Mouse (Mus musculus): ENCODE measurements around the gene Npas2. TPM values are rescaled to one million over a fixed set of nuclear protein-coding genes. Genes with fewer than 3 reads are reported as not detected.

The Npas2 gene
- polyA plus RNA-seq, 1 experiment from 2014 or later: 2.0 TPM

DNA sequence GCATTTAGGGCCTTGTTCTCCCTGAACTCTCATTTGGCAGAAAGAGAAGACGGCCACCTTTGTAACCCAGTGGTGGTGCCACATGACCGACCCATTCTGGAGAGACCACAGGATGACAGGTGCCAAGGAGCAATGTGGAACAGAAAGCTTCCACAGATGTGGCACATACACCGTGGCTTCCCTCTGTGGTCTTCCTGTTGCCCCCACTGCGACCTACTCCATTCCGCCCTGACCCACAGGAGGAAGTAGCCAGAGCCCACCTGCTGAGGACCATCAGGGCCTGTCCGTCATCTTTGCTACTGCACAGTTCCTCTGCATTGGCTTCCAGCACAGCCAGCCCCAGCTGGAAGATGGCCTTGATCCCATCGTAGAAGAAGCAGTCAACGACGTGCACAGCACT, 187.5 kb downstream of the Npas2 start:
- no peak for ATAC-seq (ENCODE audit: low read depth)
- WGBS: 84% methylated on average over 9 of the region's 9 CpGs
- H3K36me3 ChIP-seq (ENCODE audit: control insufficient read depth, insufficient read depth, low read length): no peaks in the 10 kb centered on the region; the same call in 1 of the 2 replicates

GRCm38 (mm10) chr1:39384914-39385313, 191.4 kb downstream of the Npas2 start:
- Histone ChIP-seq H3K9ac (ENCODE audit: low read length) (no peak overlapping the region), H3K27me3 (ENCODE audit: control insufficient read depth, insufficient read depth, low read depth, low read length) (no peaks in the 10 kb centered on the region), H3K4me3 (ENCODE audit: low read length) (no peak overlapping the region), H3K9me3 (ENCODE audit: control insufficient read depth, low read length) (no peaks in the 10 kb centered on the region), H3K27ac (ENCODE audit: low read length) (no peak overlapping the region), H3K4me1 (replicated peaks; ENCODE audit: control insufficient read depth, insufficient read depth, low read length) (no peaks in the 10 kb centered on the region), H3K36me3 (ENCODE audit: control insufficient read depth, insufficient read depth, low read length) (no peaks in the 10 kb centered on the region; the same call in 1 of the 2 replicates), H3K4me2 (ENCODE audit: low read depth, low read length) (no peak overlapping the region)
- 72% methylated on average over 9 of the region's 9 CpGs for WGBS
- ATAC-seq (ENCODE audit: low read depth): no peak

More for the DNA sequence above, 187.5 kb downstream of the Npas2 start:
- Histone ChIP-seq H3K4me2 (ENCODE audit: low read depth, low read length) (no peak overlapping the region), H3K27ac (ENCODE audit: low read length) (no peak overlapping the region), H3K9ac (ENCODE audit: low read length) (no peak overlapping the region), H3K4me3 (ENCODE audit: low read length) (no peak overlapping the region), H3K4me1 (replicated peaks; ENCODE audit: control insufficient read depth, insufficient read depth, low read length) (no peaks in the 10 kb centered on the region), H3K9me3 (ENCODE audit: control insufficient read depth, low read length) (no peaks in the 10 kb centered on the region), H3K27me3 (ENCODE audit: control insufficient read depth, insufficient read depth, low read depth, low read length) (no peaks in the 10 kb centered on the region)

DNA sequence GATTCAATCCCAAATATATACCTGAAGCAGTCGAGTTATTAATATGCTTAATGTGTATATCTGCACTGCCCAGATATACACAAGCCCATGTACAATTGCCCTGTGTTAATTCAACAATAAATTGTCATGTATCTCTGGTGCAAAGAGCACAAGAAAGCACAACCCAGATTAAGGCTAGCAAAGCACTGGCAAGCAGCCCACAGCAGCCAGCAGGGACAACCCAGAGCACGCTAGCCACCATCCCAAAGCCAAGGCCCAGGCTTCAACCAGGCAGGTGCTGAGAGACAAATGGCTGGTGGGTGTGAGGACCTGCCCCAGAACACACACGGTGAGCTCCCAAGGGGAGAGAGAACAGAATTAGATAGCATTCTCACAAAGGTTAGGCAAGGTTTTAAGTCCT, 192.9 kb downstream of the Npas2 start:
- Histone ChIP-seq H3K27me3 (ENCODE audit: control insufficient read depth, insufficient read depth, low read depth, low read length) (no peaks in the 10 kb centered on the region), H3K27ac (ENCODE audit: low read length) (no peak overlapping the region), H3K9me3 (ENCODE audit: control insufficient read depth, low read length) (no peaks in the 10 kb centered on the region), H3K36me3 (ENCODE audit: control insufficient read depth, insufficient read depth, low read length) (no peaks in the 10 kb centered on the region; the same call in 1 of the 2 replicates), H3K4me2 (ENCODE audit: low read depth, low read length) (no peak overlapping the region), H3K4me1 (replicated peaks; ENCODE audit: control insufficient read depth, insufficient read depth, low read length) (no peaks in the 10 kb centered on the region), H3K9ac (ENCODE audit: low read length) (no peak overlapping the region), H3K4me3 (ENCODE audit: low read length) (no peak overlapping the region)
- no peak for ATAC-seq (ENCODE audit: low read depth)
- 55% methylated on average over 3 of the region's 3 CpGs for WGBS

DNA sequence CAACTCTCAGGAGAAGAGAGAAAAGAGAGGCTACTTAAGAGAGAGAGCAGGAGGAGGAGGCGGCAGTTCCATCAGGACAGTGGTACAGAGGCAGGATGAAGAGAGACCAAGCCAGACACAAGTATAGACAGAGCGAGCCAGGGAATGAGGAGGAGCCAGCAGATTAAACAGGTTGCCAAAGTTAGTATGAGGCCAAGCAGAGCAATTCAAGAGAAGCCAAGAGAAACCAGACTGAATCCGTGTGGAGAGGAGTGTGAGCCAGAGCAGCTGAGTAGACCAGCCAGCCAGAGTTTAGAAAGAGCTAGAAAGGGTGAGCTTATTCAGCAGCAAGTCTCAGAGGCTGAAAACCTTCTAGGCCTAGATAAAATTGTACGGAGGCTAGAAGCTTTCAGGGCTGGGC, 194.0 kb downstream of the Npas2 start:
- Histone ChIP-seq H3K27me3 (ENCODE audit: control insufficient read depth, insufficient read depth, low read depth, low read length) (no peaks in the 10 kb centered on the region), H3K9me3 (ENCODE audit: control insufficient read depth, low read length) (no peaks in the 10 kb centered on the region), H3K4me3 (ENCODE audit: low read length) (no peak overlapping the region), H3K9ac (ENCODE audit: low read length) (no peak overlapping the region), H3K4me1 (replicated peaks; ENCODE audit: control insufficient read depth, insufficient read depth, low read length) (peaks cover 2% of the 10 kb centered on the region; the same call in 1 of the 2 replicates), H3K27ac (ENCODE audit: low read length) (no peak overlapping the region), H3K36me3 (ENCODE audit: control insufficient read depth, insufficient read depth, low read length) (no peaks in the 10 kb centered on the region; the same call in 1 of the 2 replicates), H3K4me2 (ENCODE audit: low read depth, low read length) (no peak overlapping the region)
- WGBS: 77% methylated on average over 4 of the region's 4 CpGs
- ATAC-seq (ENCODE audit: low read depth): no peak

- H3K9me3 ChIP-seq (ENCODE audit: control insufficient read depth, low read length): no peaks in the 10 kb centered on the region
- WGBS: 61% methylated on average over 2 of the region's 2 CpGs
- H3K4me3 ChIP-seq (ENCODE audit: low read length): no peak overlapping the region
- H3K27me3 ChIP-seq (ENCODE audit: control insufficient read depth, insufficient read depth, low read depth, low read length): no peaks in the 10 kb centered on the region
- no peak overlapping the region for H3K27ac ChIP-seq (ENCODE audit: low read length)
- H3K4me2 ChIP-seq (ENCODE audit: low read depth, low read length): no peak overlapping the region
- H3K36me3 ChIP-seq (ENCODE audit: control insufficient read depth, insufficient read depth, low read length): no peaks in the 10 kb centered on the region; the same call in 1 of the 2 replicates
- H3K9ac ChIP-seq (ENCODE audit: low read length): no peak overlapping the region
- no peak for ATAC-seq (ENCODE audit: low read depth)
- peaks cover 5% of the 10 kb centered on the region; the same call in 1 of the 2 replicates for H3K4me1 ChIP-seq (replicated peaks; ENCODE audit: control insufficient read depth, insufficient read depth, low read length)
These were observed 194.6 kb downstream of the Npas2 start for GRCm38 (mm10) chr1:39388163-39388562.

DNA sequence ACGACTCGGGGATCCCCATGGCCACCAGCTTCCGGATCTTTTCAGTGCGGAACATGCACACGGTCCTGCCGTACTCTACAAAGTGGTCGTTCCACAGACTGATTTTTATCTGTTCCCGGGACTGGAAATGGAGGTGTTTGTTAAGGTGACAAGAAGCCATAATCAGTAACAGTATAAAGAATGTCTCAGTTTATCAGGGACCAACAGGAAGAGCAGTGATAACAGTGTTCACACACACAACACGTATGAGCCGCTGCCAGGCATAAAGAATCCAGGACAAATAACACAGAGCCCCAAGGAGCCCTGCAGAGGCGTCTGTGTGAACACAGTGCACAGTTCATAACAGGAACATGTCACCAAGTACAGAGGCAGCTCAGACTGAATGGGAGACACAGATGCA, 195.8 kb downstream of the Npas2 start:
- 79% methylated on average over 11 of the region's 11 CpGs for WGBS
- H3K4me3 ChIP-seq (ENCODE audit: low read length): no peak overlapping the region
- H3K4me2 ChIP-seq (ENCODE audit: low read depth, low read length): no peak overlapping the region
- no peaks in the 10 kb centered on the region; the same call in 1 of the 2 replicates for H3K36me3 ChIP-seq (ENCODE audit: control insufficient read depth, insufficient read depth, low read length)
- H3K27ac ChIP-seq (ENCODE audit: low read length): no peak overlapping the region
- H3K4me1 ChIP-seq (replicated peaks; ENCODE audit: control insufficient read depth, insufficient read depth, low read length): peaks cover 13% of the 10 kb centered on the region
- H3K9ac ChIP-seq (ENCODE audit: low read length): no peak overlapping the region
- H3K27me3 ChIP-seq (ENCODE audit: control insufficient read depth, insufficient read depth, low read depth, low read length): no peaks in the 10 kb centered on the region
- no peaks in the 10 kb centered on the region for H3K9me3 ChIP-seq (ENCODE audit: control insufficient read depth, low read length)
- ATAC-seq (ENCODE audit: low read depth): no peak

DNA sequence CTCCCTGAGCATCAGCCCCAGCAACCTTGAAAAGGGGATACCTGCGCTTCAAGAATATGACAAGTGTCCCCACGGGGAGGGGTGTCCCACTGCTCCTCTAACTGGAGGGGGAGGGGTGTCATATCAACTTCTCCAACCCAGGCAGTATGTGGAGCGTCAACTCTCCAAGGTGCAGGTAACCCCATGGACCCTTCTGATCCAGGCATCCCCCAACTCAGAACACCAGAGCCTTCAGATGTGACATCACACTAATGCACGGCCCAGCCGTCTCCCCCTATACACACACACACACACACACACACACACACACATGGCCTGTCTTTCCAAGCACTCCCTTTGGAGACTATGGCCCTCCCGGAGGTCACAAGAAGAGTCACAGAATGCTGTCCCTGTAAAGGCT, 198.1 kb downstream of the Npas2 start:
- no peak overlapping the region for H3K9ac ChIP-seq (ENCODE audit: low read length)
- ATAC-seq (ENCODE audit: low read depth): no peak
- no peak overlapping the region for H3K27ac ChIP-seq (ENCODE audit: low read length)
- H3K4me3 ChIP-seq (ENCODE audit: low read length): no peak overlapping the region
- H3K9me3 ChIP-seq (ENCODE audit: control insufficient read depth, low read length): no peaks in the 10 kb centered on the region
- 79% methylated on average over 6 of the region's 6 CpGs for WGBS
- H3K36me3 ChIP-seq (ENCODE audit: control insufficient read depth, insufficient read depth, low read length): no peaks in the 10 kb centered on the region
- H3K27me3 ChIP-seq (ENCODE audit: control insufficient read depth, insufficient read depth, low read depth, low read length): no peaks in the 10 kb centered on the region
- peaks cover 21% of the 10 kb centered on the region for H3K4me1 ChIP-seq (replicated peaks; ENCODE audit: control insufficient read depth, insufficient read depth, low read length)
- no peak overlapping the region for H3K4me2 ChIP-seq (ENCODE audit: low read depth, low read length)

DNA sequence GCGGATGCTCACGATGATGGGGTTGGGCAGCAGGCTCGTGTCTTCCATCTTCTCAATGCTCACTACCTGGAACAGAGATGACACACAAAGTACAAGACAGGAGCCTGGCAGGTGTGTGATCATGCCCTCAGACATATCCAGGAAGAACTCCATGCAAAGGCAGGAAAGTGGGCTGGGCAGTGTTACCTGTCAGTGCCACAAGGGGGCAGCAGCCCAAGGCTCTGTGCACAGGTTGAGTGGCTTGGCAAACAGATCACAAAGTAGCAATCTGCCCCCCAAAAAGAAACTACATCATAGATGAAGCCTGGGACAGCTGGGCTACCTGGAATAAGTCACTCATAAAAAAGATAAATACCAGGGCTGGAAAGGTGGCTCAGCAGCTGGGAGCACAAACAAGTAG, 198.7 kb downstream of the Npas2 start:
- Histone ChIP-seq H3K27ac (ENCODE audit: low read length) (peak overlapping the region; percentile 86), H3K36me3 (ENCODE audit: control insufficient read depth, insufficient read depth, low read length) (no peaks in the 10 kb centered on the region), H3K4me1 (replicated peaks; ENCODE audit: control insufficient read depth, insufficient read depth, low read length) (peaks cover 21% of the 10 kb centered on the region), H3K9ac (ENCODE audit: low read length) (no peak overlapping the region), H3K4me2 (ENCODE audit: low read depth, low read length) (no peak overlapping the region), H3K27me3 (ENCODE audit: control insufficient read depth, insufficient read depth, low read depth, low read length) (no peaks in the 10 kb centered on the region), H3K4me3 (ENCODE audit: low read length) (no peak overlapping the region), H3K9me3 (ENCODE audit: control insufficient read depth, low read length) (no peaks in the 10 kb centered on the region)
- WGBS: 55% methylated on average over 3 of the region's 3 CpGs
- 0 out of 2 replicates have a peak, but pooled peaks have one; percentile 23 for ATAC-seq (ENCODE audit: low read depth)

DNA sequence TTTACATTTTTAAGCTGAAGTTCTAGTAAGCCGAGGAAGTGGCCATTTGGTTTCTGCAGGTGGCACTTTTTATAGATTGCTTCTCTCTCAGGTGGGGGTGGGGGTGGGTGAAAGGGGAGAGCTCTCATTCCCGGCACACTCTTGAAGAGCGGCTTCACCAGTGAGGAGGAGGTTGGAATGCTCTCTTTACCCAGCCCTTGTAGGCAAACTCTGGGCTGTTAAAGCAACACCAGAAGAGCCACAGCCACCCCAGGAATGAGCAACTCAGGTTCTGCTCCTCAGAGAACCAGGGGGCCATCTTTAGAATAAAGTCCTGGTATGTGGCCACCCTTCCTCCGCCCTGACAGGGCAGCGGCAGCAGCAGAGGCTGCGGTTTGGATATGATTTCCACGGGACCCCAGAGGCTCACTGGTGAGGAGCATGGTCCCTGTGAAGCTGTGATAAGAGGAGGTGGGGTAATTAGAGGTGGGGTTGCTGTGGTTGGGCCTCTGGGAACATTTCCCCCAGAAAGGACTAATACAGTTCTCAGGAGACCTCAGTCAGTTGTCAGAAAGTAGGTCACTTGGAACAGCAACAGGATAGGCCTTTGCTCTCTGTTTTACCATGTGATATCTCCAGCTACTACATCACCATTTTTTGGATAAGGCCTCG, 199.8 kb downstream of the Npas2 start:
- Histone ChIP-seq H3K4me2 (ENCODE audit: low read depth, low read length) (no peak overlapping the region), H3K36me3 (ENCODE audit: control insufficient read depth, insufficient read depth, low read length) (no peaks in the 10 kb centered on the region), H3K27ac (ENCODE audit: low read length) (peak overlapping the region; percentile 86), H3K9ac (ENCODE audit: low read length) (no peak overlapping the region), H3K9me3 (ENCODE audit: control insufficient read depth, low read length) (no peaks in the 10 kb centered on the region), H3K4me3 (ENCODE audit: low read length) (no peak overlapping the region), H3K27me3 (ENCODE audit: control insufficient read depth, insufficient read depth, low read depth, low read length) (no peaks in the 10 kb centered on the region), H3K4me1 (replicated peaks; ENCODE audit: control insufficient read depth, insufficient read depth, low read length) (peaks cover 21% of the 10 kb centered on the region)
- ATAC-seq (ENCODE audit: low read depth): peak; percentile 81
- WGBS: 56% methylated on average over 8 of the region's 8 CpGs
